Mouse (Mus musculus): ENCODE measurements around the gene Dmpk. TPM values are rescaled to one million over a fixed set of nuclear protein-coding genes. Genes with fewer than 3 reads are reported as not detected.

The Dmpk gene
- total RNA-seq, 2 experiments from 2014 or later = 26.7 to 39.3 TPM

GRCm38 (mm10) chr7:19136168-19136567, 52.5 kb downstream of the Dmpk start:
- DNase-seq (ENCODE audit: extremely low spot score in 1 of 2, low spot score in 1 of 2) = no peak

- DNase-seq (ENCODE audit: extremely low spot score in 1 of 2, low spot score in 1 of 2) = no peak
These were observed 53.2 kb downstream of the Dmpk start for GRCm38 (mm10) chr7:19136673-19137334.

GRCm38 (mm10) chr7:19137380-19137779, 53.7 kb downstream of the Dmpk start:
- peak; percentile 52 to 79 for DNase-seq (ENCODE audit: extremely low spot score in 1 of 2, low spot score in 1 of 2)

Small RNA genes lying within 50 kb of the gene (microRNA-seq; reads per million reads assigned to microRNA genes)
- gene Mir3100 = 2.9 to 3.2 reads per million in 2 experiments

Other genes with a start within 250 kb of the Dmpk start
- gene Mill2, start 243.9 kb upstream of the Dmpk start, total RNA-seq (2021) = 1 to 10 TPM; 1.9 to 2.2 TPM
- gene Pglyrp1, start 212.5 kb upstream of the Dmpk start, total RNA-seq (2021) = 10 to 100 TPM in 1 of 2 experiments, 1 to 10 TPM in 1; 8.6 to 17.9 TPM
- 10 to 100 TPM in 1 of 2 experiments, 1 to 10 TPM in 1; 9.5 to 13.5 TPM for gene Ccdc61, start 173.4 kb upstream of the Dmpk start, total RNA-seq (2021)
- 10 to 100 TPM; 69.2 to 93.3 TPM for gene Nova2, start 158.0 kb upstream of the Dmpk start, total RNA-seq (2021)
- under 1 TPM; 0.17 to 0.70 TPM for gene Nanos2, start 96.4 kb upstream of the Dmpk start, total RNA-seq (2021)
- 10 to 100 TPM; 44.9 to 48.3 TPM for gene Mypop, start 92.6 kb upstream of the Dmpk start, total RNA-seq (2021)
- 10 to 100 TPM; 51.7 to 53.5 TPM for gene Irf2bp1, start 79.8 kb upstream of the Dmpk start, total RNA-seq (2021)
- gene Foxa3, start 60.3 kb upstream of the Dmpk start, total RNA-seq (2021) = not detected
- 100 to 1,000 TPM; 111 to 113 TPM for gene Sympk, start 59.5 kb upstream of the Dmpk start, total RNA-seq (2021)
- gene Rsph6a, start 29.2 kb upstream of the Dmpk start, total RNA-seq (2021) = under 1 TPM in 1 of 2 experiments, not detected in 1; 0.10 TPM
- 100 to 1,000 TPM; 151 to 152 TPM for gene Dmwd, start 7.6 kb upstream of the Dmpk start, total RNA-seq (2021)
- gene Six5, start 10.7 kb downstream of the Dmpk start, total RNA-seq (2021) = 1 to 10 TPM; 1.8 to 2.6 TPM
- under 1 TPM; 0.42 to 0.49 TPM for gene Gm4969, start 34.5 kb downstream of the Dmpk start, total RNA-seq (2021)
- 10 to 100 TPM; 13.2 to 14.2 TPM for gene Fbxo46, start 36.0 kb downstream of the Dmpk start, total RNA-seq (2021)
- 10 to 100 TPM; 17.9 to 19.7 TPM for gene Qpctl, start 65.4 kb downstream of the Dmpk start, total RNA-seq (2021)
- gene Snrpd2, start 65.9 kb downstream of the Dmpk start, total RNA-seq (2021) = 10 to 100 TPM; 72.4 to 84.8 TPM
- gene Gipr, start 82.3 kb downstream of the Dmpk start, total RNA-seq (2021) = under 1 TPM; 0.37 to 0.77 TPM
- gene Eml2, start 92.6 kb downstream of the Dmpk start, total RNA-seq (2021) = 100 to 1,000 TPM; 157 to 164 TPM
- 1 to 10 TPM; 2.2 to 2.5 TPM for gene Gpr4, start 128.7 kb downstream of the Dmpk start, total RNA-seq (2021)
- 10 to 100 TPM; 36.5 to 41.5 TPM for gene Opa3, start 144.5 kb downstream of the Dmpk start, total RNA-seq (2021)
- gene Vasp, start 188.0 kb downstream of the Dmpk start, total RNA-seq (2021) = 10 to 100 TPM; 15.2 to 16.3 TPM
- gene Ppm1n, start 196.2 kb downstream of the Dmpk start, total RNA-seq (2021) = not detected
- gene Rtn2, start 198.8 kb downstream of the Dmpk start, total RNA-seq (2021) = 10 to 100 TPM; 85.9 to 96.3 TPM
- gene Fosb, start 226.2 kb downstream of the Dmpk start, total RNA-seq (2021) = 1 to 10 TPM; 5.2 to 9.8 TPM

All from layer of hippocampus, postnatal 25 days (tissue).